Mouse (Mus musculus) stomach, embryonic 16.5 days (tissue): ENCODE measurements at regions not wholly inside any gene's neighbourhood (a gene's known extent, or its start where the extent isn't known, plus 50 kb on each side); places are given as distances from the start of the nearest gene placed in this dataset.

Source experiments
- ATAC-seq: fragments of 200-750 bp; cut with Nextera tagmentation; 2 replicates; pipeline ENCODE4 v1.8.0; 2017; ENCODE audit warnings: moderate number of reproducible peaks, moderate TSS enrichment; ENCODE audit not compliant: insufficient read depth, low FRiP score
- H3K27ac ChIP-seq: fragments of 300-500 bp; sonication (generic); 2 replicates; pipeline ENCODE4 v1.5.1; 2014; ENCODE audit warnings: low read length
- H3K27me3 ChIP-seq: fragments of 300-500 bp; sonication (generic); 2 replicates; pipeline ENCODE4 v1.6.1; 2014; ENCODE audit warnings: low read length, control low read depth, mixed read lengths; ENCODE audit not compliant: control insufficient read depth, insufficient read depth
- H3K36me3 ChIP-seq: fragments of 300-500 bp; sonication (generic); 2 replicates; pipeline ENCODE4 v1.6.1; 2014; ENCODE audit warnings: low read length; ENCODE audit not compliant: control insufficient read depth, insufficient read depth
- H3K4me1 ChIP-seq: fragments of 300-500 bp; sonication (generic); 2 replicates; pipeline ENCODE4 v1.6.1; 2014; ENCODE audit warnings: low read length, control low read depth, mixed read lengths; ENCODE audit not compliant: control insufficient read depth, insufficient read depth
- H3K4me2 ChIP-seq: fragments of 300-500 bp; sonication (generic); 2 replicates; pipeline ENCODE4 v1.6.1; 2014; ENCODE audit warnings: low read depth, low read length, mixed read lengths
- H3K4me3 ChIP-seq: fragments of 300-500 bp; sonication (generic); replicated peaks from 2 replicates; pipeline ENCODE4 v1.5.1; 2014; ENCODE audit warnings: mild to moderate bottlenecking, low read length
- H3K9ac ChIP-seq: fragments of 300-500 bp; sonication (generic); 2 replicates; pipeline ENCODE4 v1.6.1; 2014; ENCODE audit warnings: low read length
- H3K9me3 ChIP-seq: fragments of 300-500 bp; sonication (generic); replicated peaks from 2 replicates; pipeline ENCODE4 v1.6.1; 2016; ENCODE audit warnings: low read length, control low read depth; ENCODE audit not compliant: control insufficient read depth
- WGBS: fragments of 180-500 bp; shearing (Covaris S2); extraction: QIAGEN DNeasy Blood & Tissue Kit; methylation state at CpG from one replicate; pipeline ENCODE4 v1.1.7; 2014; 5-methylcytosine and 5-hydroxymethylcytosine counted together

GRCm38 (mm10) chr9:118365431-118365830, 112.6 kb upstream of the Eomes start:
- Histone ChIP-seq H3K36me3 (no peaks in the 10 kb centered on the region), H3K4me2 (no peak overlapping the region), H3K4me1 (no peaks in the 10 kb centered on the region), H3K9me3 (no peaks in the 10 kb centered on the region), H3K9ac (no peak overlapping the region), H3K27ac (no peak overlapping the region), H3K4me3 (no peak overlapping the region), H3K27me3 (no peaks in the 10 kb centered on the region)
- ATAC-seq, result no peak
- WGBS, result 77% methylated on average over 9 of the region's 9 CpGs

GRCm38 (mm10) chr9:118367314-118367713, 110.7 kb upstream of the Eomes start:
- H3K36me3 ChIP-seq, result no peaks in the 10 kb centered on the region
- ATAC-seq, result no peak
- no peaks in the 10 kb centered on the region for H3K9me3 ChIP-seq
- 52% methylated on average over 4 of the region's 4 CpGs for WGBS
- H3K4me1 ChIP-seq, result no peaks in the 10 kb centered on the region
- no peak overlapping the region for H3K4me3 ChIP-seq
- H3K27me3 ChIP-seq, result no peaks in the 10 kb centered on the region
- H3K4me2 ChIP-seq, result no peak overlapping the region
- no peak overlapping the region for H3K9ac ChIP-seq
- H3K27ac ChIP-seq, result no peak overlapping the region

- no peak overlapping the region for H3K9ac ChIP-seq
- ATAC-seq, result no peak
- no peaks in the 10 kb centered on the region for H3K36me3 ChIP-seq
- H3K27me3 ChIP-seq, result no peaks in the 10 kb centered on the region
- H3K4me1 ChIP-seq, result no peaks in the 10 kb centered on the region
- H3K27ac ChIP-seq, result no peak overlapping the region
- no peak overlapping the region for H3K4me2 ChIP-seq
- 70% methylated on average over 6 of the region's 6 CpGs for WGBS
- H3K4me3 ChIP-seq, result no peak overlapping the region
- H3K9me3 ChIP-seq, result no peaks in the 10 kb centered on the region
These were observed 107.4 kb upstream of the Eomes start for GRCm38 (mm10) chr9:118370581-118370980.

- Histone ChIP-seq H3K27ac (no peak overlapping the region), H3K4me3 (no peak overlapping the region), H3K9ac (no peak overlapping the region), H3K36me3 (no peaks in the 10 kb centered on the region), H3K4me1 (no peaks in the 10 kb centered on the region), H3K4me2 (no peak overlapping the region), H3K27me3 (no peaks in the 10 kb centered on the region), H3K9me3 (no peaks in the 10 kb centered on the region)
- WGBS, result 79% methylated on average over 5 of the region's 5 CpGs
- no peak for ATAC-seq
These were observed 103.3 kb upstream of the Eomes start for GRCm38 (mm10) chr9:118374680-118375079.

GRCm38 (mm10) chr9:118379055-118379454, 99.0 kb upstream of the Eomes start:
- H3K27ac ChIP-seq, result no peak overlapping the region
- WGBS, result 17% methylated on average over 6 of the region's 6 CpGs
- H3K4me1 ChIP-seq, result no peaks in the 10 kb centered on the region
- H3K4me2 ChIP-seq, result no peak overlapping the region
- ATAC-seq, result no peak
- H3K27me3 ChIP-seq, result no peaks in the 10 kb centered on the region
- no peak overlapping the region for H3K4me3 ChIP-seq
- H3K36me3 ChIP-seq, result no peaks in the 10 kb centered on the region
- H3K9ac ChIP-seq, result no peak overlapping the region; the same call in 1 of the 2 replicates
- no peaks in the 10 kb centered on the region for H3K9me3 ChIP-seq

GRCm38 (mm10) chr9:118382532-118382931, 95.5 kb upstream of the Eomes start:
- H3K4me3 ChIP-seq, result no peak overlapping the region
- 87% methylated on average over 3 of the region's 3 CpGs for WGBS
- H3K4me2 ChIP-seq, result no peak overlapping the region

GRCm38 (mm10) chr9:118384610-118385009, 93.4 kb upstream of the Eomes start:
- no peak for ATAC-seq
- Histone ChIP-seq H3K36me3 (no peaks in the 10 kb centered on the region), H3K4me1 (no peaks in the 10 kb centered on the region), H3K4me2 (no peak overlapping the region), H3K27me3 (0 out of 2 replicates have a peak, but pooled peaks cover 4% of the 10 kb centered on the region), H3K27ac (no peak overlapping the region), H3K9ac (no peak overlapping the region), H3K9me3 (no peaks in the 10 kb centered on the region), H3K4me3 (no peak overlapping the region)
- WGBS, result 10% methylated on average over 2 of the region's 2 CpGs

More at GRCm38 (mm10) chr9:118382532-118382931, 95.5 kb upstream of the Eomes start:
- H3K9me3 ChIP-seq, result no peaks in the 10 kb centered on the region
- no peak overlapping the region for H3K9ac ChIP-seq
- H3K36me3 ChIP-seq, result no peaks in the 10 kb centered on the region
- no peaks in the 10 kb centered on the region for H3K4me1 ChIP-seq
- H3K27ac ChIP-seq, result no peak overlapping the region
- ATAC-seq, result no peak
- H3K27me3 ChIP-seq, result no peaks in the 10 kb centered on the region

GRCm38 (mm10) chr9:118387631-118388030, 90.4 kb upstream of the Eomes start:
- no peaks in the 10 kb centered on the region for H3K9me3 ChIP-seq
- H3K36me3 ChIP-seq, result no peaks in the 10 kb centered on the region
- no peak overlapping the region for H3K9ac ChIP-seq
- no peak for ATAC-seq
- no peak overlapping the region for H3K27ac ChIP-seq
- no peaks in the 10 kb centered on the region for H3K4me1 ChIP-seq
- H3K4me2 ChIP-seq, result no peak overlapping the region
- no peak overlapping the region for H3K4me3 ChIP-seq
- 0 out of 2 replicates have a peak, but pooled peaks cover 7% of the 10 kb centered on the region for H3K27me3 ChIP-seq
- WGBS, result 28% methylated on average over 8 of the region's 8 CpGs

- Histone ChIP-seq H3K36me3 (no peaks in the 10 kb centered on the region), H3K27me3 (0 out of 2 replicates have a peak, but pooled peaks cover 7% of the 10 kb centered on the region), H3K4me2 (peak overlapping the region; percentile 57), H3K9ac (peak overlapping the region; percentile 35; the same call in 1 of the 2 replicates), H3K4me1 (no peaks in the 10 kb centered on the region), H3K9me3 (no peaks in the 10 kb centered on the region), H3K27ac (no peak overlapping the region), H3K4me3 (peak overlapping the region; percentile 43)
- WGBS, result 9% methylated on average over 27 of the region's 27 CpGs
- ATAC-seq, result no peak
These were observed 88.3 kb upstream of the Eomes start for GRCm38 (mm10) chr9:118389481-118390334.
